Mouse (Mus musculus): ENCODE results near the gene Olfr316.

DNA sequence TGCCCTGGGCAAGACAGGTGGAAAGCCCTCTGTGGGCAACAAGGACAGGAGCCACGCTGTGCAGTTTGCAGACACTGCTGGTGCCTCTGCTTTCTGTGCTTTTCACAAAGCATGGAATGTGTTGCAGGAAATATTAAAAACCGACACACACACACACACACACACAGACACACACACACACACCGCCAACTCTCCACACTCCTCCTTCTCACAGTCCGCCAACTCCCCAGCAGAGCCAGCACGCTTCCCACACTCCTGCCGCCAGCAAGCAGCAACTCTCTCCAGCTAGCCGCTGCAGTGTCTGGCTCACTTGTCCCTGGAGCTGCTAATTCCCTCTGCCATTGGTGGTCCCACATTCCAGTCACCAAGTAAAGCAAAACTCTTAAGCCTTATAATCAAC lies 44.3 kb downstream of the Olfr316 start:
- TF ChIP-seq POLR2A (IDR thresholded peaks at IDR 0.05; ENCODE audit: control insufficient read depth, extremely low read depth, insufficient read depth, low read length, poor library complexity) (no peak), CTCF (IDR thresholded peaks at IDR 0.05; ENCODE audit: borderline replicate concordance, control insufficient read depth, extremely low read depth, insufficient read depth, low read length, poor library complexity) (no peak)

Measured in thymus, adult 2 months (tissue).